Mouse (Mus musculus) spleen, postnatal 10 days (tissue): ENCODE data around the gene Tulp3.
"Not testable (repeated sequence)": the region's sequence is repeated elsewhere in the genome, so short reads cannot be mapped to it uniquely, and the experiment has no call there.

Experiments used
- DNase-seq, 2 experiments: peaks; one replicate each; pipeline ENCODE4 v3.0.0; 2021 to 2022; ENCODE audit warnings: low spot score in 2 of 2

Tulp3 gene

DNA sequence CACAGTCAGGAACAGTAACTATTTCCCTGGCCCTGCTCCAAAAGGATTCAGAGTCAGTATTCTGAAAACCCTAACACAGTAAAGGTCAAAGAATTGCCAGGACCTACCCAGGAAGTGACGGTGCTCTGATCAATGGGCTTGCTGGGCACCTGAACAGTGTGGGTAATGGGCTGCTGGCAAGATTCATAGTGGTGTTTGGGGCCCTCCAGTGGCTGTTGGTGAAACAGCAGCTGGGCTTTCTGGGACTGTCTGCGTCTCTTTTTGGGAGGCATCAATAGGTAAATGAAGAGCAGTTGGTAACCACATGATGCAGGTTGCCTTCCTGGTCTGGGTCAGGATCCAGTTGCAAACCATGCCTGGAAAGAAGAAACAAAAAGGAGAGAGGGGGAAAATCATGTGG is 3.3 kb upstream of the Tulp3 start:
- DNase-seq: peak; percentile 57 to 77

DNA sequence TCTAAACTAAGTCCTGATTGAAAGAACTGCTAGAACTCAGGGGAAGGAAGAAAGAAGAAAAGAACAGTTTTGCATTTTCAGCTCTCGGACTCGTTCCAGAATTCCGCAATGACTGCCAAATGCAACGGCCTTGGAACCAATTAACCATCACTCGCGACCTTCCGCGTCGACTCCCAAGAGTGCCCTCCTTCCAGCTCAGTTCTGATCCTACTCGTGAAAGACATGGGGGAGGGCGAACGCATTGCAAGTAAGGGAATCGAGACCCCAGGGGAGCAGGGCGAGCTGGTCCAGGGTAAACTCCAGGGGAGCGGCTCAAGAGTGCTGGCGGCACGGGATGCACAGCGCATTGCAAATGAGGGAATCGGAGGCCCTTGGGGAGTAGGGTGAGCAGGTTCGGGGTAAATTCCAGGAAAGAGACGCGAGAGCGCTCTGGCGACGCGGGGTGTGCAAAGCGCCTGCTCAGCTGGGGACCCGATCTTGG is 410 bp downstream of the Tulp3 start:
- DNase-seq: peak in 1 of 2 experiments; percentile 15

DNA sequence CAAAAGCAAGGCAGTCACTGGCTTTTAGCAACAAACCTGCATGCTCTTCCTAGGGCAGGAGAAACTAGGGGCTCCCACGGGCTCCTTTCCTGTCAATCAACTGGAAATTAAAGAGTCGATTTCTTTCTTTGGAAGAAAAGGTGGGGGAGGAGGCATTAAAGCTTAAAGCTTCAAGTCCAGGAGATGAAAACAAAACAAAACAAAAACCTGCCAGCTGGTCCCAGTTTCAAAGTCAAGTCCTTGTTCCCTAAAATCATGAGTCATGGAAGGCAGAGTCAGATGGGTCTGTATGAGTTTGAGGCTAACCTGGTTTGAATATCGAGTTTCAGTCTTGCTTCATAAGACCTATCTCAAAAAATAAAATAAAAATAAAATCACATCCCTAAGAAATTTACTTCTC is 1.5 kb downstream of the Tulp3 start:
- no peak for DNase-seq

DNA sequence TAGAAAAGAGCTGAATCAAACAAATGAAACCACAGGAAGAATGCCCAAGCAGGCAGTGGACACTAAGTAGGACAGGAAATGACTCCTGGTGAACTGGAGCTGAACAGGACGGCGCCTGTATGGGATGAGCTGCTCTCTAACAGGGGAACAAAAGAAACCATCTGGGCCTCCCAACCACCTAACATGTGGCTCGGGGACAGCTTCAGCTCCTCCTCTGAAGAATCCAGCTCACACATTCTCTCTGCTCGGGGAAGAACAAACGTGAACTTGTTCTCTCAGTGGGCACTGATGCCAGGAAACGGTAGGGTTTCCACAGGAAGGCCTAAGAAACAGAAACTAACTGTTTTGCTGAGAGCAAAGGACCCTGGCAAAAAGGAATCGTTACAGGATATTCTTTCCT is 5.9 kb downstream of the Tulp3 start:
- DNase-seq: no peak

DNA sequence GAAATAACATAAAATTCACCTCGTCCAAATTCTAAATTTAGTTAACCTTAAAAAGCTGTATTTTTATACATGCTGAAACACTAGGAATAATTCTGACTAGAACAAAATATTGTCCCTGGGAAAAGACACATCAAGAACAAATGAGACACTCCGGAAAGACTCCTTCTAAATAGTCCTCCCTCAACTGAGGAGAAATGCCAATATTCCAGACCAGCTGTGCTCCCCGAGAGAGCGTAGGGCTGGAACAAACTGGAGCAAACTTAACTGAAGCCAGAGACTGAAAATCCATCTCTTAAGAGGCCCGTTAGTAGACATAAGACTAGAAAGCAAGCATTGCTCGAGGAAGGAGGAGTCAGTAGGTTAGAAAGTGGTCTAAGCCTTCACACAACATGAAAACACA is 8.9 kb downstream of the Tulp3 start:
- DNase-seq: no peak

DNA sequence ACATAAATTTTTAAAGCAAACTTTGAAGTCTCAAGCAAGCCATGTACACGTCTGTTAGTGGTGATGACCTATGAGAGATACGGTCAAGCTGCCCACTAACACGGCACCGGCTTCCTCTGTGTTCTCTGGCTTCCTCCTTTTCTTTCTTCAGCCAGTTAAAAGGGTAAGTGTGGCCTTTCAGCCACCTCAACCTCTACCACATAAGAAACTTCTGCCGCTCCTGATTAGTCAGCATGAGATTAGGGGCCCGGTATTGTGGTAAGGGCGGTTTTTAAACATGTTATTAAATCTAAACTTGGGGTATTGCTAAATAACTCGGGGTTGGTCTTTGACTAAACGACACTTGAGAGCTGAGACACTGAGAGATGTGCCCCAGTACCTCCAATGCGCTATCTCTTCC is 10.0 kb downstream of the Tulp3 start:
- DNase-seq: no peak

DNA sequence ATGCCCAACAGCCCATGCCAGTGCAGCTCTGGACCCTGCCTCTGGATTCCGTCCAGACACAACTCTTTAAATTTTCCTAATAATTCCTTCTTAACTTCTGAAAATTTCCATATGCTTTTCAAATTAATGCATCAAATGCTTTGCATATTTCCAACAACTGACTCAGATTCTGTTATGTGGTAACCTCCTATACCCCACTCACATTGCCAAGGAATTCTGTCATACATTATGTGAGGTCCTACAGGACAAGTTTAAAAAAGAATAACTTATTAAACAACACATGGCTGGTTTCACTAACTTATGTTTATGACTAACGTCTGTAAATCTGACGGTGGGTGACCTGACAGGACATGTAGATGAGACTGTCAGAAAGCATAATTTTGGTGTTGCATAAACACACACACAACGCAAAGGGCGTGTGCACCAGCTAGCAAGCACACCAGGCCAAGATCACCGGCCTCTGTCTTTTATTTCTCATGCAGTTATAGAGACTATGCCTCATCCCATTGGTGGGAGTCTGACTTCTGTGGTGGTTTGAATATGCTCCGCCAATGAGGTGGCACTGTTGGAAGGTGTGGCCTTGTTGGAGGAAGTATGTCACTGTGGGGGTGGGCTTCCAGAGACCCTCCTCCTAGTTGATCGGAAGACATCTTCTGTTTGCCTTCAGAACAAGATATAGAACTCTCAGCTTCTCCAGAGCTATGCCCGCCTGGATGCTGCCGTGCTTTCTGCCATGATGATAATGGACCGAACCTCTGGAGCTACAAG is 13.5 kb downstream of the Tulp3 start:
- no peak for DNase-seq

DNA sequence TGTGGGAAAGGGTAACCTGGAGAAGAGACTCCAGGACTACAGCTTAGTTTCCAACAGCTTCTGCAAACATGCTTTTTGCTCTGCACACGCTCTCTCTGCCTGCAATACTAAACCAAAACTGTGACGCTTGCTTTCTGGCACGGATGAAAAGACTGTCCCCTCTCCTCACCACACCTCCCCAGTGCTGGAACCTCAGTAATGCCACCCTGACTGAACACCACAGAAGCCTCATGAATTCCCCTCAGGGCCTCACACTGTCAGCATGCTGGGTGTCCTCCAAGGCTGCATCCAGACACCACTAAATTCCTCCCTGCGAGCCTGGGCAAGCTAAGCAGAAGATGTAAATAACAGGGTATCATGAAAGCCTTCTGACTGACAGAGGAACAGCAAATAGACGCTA is 16.8 kb downstream of the Tulp3 start:
- DNase-seq: no peak

DNA sequence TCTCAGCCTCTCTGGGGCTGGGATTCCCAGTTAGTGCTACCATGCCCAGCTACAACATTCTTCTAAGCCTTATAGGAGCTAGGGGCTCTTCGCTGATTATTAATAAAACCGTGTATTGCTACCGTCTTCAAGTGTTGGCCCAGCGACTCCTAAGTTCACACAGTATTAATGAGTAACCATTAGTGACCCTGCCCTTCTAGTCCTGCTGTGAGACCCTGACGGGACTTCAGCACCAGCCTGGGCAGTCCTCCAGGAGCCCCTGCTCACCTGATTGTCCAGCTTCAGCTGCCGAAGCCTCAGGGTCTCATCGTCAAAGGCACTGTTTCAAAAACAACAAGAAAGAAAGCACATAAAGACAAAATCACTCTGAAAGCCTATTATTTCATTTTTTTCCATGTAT is 18.2 kb downstream of the Tulp3 start:
- no peak for DNase-seq

DNA sequence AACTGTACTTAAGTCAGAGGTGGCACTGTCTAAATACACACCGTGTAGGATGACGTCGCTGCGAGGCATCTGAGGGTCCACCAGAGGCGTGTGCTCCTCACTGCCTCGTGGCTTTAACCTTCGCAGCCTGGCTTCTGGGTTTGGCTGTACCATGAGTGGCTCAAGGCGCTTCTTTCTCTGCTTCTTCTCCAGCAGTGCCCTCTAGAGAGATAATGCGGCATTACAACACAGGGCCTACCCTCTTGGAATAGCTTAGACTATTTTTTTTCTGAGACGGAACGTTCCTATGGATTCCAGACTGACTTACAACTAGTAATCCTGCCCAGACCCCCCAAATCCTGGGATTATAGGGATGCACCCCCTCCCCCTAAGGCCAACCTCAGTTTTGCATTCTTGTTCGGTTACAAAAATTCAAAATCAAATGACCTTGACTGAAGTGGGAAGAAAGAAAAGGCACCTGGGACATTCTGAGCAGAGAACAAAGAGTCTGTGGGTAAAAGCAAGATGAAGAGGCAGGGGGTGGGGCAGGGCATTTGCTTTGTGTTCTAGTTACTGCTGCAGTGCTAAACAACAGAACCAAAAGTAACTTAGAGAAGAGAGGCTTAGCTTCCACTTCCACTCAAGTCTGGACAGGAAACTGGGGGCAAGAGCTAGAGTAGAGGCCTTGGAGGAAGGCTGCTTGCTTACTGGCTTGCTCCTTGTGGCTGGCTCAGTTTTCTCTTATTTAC is 21.1 kb downstream of the Tulp3 start:
- peak in 1 of 2 experiments; percentile 76 for DNase-seq

DNA sequence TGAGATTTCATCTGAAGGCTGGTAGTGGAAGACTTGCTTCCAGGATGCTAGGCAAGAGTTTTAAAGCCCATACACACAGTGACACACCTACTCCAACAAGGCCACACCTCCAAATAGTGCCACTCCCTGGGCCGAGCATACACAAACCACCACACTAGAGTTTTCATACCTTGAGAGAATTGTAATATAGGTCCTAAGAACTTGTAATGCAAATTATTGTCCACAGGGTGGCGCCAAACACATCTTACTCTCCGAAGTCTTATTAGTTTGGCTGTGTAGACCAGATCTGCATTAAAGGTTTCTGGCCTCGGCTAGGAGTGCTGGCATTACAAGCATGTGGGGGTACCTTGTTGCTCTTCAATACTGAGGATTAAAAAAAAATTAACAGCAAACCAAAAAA is 37.3 kb downstream of the Tulp3 start:
- peak; percentile 16 to 63 for DNase-seq

DNA sequence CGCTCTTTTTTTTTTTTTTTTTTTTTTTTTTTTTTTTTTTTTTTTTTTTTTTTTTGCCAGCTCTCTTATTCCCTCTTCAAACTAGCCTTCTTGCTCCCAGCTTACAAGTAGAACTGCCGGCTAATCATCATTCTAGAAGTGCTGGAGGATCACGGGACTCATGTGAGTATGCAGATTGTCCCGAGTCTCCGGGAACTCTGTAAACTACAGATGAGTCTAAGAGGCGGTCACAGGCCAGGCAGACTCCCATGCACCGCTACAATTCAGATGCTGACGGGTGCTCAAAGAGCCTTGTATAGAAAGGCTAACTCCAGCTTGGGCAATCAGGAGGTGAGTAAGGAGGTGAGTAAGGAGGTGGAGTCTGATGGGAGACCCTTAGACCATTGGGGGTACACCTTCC is 40.1 kb downstream of the Tulp3 start:
- DNase-seq: no peak

DNA sequence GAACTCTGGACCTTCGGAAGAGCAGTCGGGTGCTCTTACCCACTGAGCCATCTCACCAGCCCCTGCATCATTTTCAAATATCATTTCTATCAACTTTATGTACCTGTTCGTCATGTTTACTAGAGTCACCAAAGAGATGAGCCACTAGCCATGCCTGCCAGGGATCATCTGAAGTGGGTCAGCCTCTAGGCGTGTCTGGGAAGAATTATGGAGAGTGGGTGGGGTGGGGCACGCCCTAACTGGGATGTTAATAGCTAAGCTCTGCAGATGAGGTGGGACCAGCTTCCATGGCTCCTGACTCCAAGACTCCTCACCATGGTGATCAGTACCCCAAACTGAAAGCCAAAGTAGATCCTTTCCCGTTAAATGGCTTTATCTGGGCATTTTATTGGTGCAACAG is 40.9 kb downstream of the Tulp3 start:
- no peak for DNase-seq

DNA sequence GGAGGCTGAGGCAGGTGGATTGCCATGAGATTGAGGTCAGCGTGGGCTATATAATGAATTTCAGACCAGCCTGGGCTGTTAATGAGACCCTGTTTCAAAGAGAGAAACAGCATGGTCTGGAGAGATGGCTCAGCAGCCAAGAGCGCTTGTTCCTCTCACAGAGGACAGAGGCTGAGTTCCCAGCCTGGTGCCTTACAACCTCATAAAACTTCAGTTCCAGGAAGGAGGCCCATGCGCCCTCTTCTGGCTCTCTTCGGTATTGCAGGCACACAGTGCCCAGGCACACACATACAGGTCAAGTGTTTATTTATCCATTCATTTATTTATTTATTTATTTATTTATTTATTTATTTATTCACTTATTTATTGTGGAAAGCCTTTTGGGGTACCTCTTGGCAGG is 47.3 kb downstream of the Tulp3 start:
- DNase-seq: peak; percentile 30 to 67

DNA sequence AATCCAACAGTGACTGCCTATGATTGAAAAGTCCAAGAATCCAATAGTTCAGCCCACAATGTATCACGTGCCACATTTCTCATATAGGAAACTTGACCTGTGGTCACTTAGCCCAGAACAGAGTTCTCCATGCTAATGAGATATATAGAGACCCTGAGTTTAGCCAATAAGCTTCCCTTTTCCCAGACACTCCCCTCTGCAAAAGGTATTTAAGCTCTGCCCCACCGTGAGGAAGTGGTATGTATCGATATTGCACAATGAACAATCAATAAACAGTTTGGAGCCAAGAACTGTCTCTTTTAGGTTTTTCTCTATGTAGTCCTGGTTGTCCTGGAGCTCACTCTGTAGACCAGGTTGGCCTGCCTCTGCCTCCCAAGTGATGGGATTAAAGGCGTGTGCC is 50.9 kb downstream of the Tulp3 start:
- DNase-seq: no peak

DNA sequence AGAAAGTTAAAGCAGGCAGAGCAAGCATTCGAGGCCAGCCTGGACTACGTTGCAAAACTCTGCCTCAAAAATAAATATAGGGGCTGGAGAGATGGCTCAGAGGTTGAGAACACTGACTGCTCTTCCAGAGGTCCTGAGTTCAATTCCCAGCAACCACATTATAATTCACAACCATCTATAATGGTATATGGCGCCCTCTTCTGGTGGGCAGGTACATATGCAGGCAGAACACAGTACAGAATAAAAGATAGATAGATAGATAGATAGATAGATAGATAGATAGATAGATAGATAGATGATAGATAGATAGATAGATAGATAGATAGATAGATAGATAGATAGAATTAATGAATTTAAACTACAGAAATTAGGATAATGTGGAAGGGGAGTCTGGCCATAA is 53.0 kb downstream of the Tulp3 start:
- not testable (repeated sequence) for DNase-seq

DNA sequence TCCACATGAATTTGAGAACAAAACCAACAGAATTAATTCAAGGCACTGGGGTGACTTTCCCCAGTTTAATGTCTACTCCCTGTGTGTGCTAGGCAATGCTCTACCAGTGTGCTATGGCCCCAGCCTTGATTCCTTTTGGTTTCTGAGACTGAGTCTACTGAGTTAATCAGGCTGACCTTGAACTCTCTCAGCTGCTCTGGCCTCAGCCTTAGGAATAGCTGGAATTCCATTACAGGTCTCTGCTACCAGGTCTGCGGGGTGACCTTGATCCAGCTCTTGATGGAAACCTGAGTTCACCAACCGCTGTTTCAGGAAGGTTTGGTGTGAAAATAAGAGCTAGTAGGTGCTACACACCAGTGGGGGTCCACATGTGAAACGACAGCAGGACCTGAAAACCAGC is 53.8 kb downstream of the Tulp3 start:
- no peak for DNase-seq

DNA sequence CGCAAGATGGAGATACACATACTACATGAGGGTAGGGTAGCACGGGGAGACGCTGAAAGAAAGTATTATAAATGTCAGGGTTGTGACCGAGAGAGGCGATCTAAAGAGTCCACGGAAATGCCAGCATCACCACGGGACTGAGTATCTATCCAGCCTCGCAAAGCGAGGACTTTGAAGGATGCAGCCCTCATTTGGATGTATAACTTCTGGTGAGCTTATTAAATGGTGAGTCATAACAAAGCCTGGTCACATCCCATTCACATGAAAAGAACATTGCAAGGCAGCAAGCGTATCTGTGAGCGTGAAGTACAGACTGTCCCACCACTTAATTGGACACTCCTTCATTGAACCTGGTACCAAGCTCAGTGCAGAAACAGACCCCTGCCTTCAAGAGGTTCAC is 54.2 kb downstream of the Tulp3 start:
- DNase-seq: no peak

DNA sequence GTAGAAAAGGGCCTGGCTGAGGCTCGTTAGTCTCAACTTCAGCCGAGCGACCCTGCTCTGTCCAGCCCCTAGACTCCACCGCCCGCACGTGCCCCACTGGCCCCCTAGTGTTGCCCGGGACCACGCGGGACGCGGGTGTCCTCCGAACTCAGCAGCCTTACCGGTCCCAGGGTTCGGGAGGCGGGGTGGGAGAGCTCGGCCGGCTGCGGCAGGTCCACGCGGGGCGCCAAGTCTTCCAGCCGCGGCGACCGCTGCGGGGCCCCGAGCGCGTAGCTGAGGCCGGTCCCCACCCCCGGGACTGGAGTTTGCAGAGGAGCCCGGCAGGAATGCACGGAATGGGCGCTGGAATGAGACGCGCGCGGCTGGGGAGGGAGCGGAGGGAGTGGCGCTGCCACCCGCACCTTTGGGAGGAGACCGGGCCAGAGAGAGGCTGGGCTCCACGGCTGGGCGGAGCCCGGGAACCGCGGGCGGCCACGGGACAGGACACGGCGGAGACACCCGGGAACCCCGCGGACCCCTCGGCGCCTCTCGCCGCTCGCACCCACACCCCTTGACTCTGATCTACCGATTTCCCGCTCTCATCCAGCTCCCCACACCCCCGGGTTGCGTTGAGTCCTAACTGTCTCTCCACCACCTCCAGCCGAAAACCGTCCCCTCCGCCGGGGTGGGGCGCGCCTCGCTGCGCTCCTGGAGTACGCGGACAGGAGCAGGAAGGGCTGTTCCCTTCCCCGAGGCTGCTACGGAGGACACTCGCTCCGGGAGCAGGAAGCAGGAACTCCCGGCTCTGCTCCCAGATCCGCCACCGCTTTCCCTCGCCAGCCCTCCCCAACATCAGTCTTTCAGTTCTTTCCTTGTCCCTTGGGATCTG is 55.3 kb downstream of the Tulp3 start, which contains the start of gene Tead4:
Tead4 (minus strand) TSS at position 690 of the 868 bp plus-strand sequence.
- peak in 1 of 2 experiments; percentile 24 for DNase-seq

DNA sequence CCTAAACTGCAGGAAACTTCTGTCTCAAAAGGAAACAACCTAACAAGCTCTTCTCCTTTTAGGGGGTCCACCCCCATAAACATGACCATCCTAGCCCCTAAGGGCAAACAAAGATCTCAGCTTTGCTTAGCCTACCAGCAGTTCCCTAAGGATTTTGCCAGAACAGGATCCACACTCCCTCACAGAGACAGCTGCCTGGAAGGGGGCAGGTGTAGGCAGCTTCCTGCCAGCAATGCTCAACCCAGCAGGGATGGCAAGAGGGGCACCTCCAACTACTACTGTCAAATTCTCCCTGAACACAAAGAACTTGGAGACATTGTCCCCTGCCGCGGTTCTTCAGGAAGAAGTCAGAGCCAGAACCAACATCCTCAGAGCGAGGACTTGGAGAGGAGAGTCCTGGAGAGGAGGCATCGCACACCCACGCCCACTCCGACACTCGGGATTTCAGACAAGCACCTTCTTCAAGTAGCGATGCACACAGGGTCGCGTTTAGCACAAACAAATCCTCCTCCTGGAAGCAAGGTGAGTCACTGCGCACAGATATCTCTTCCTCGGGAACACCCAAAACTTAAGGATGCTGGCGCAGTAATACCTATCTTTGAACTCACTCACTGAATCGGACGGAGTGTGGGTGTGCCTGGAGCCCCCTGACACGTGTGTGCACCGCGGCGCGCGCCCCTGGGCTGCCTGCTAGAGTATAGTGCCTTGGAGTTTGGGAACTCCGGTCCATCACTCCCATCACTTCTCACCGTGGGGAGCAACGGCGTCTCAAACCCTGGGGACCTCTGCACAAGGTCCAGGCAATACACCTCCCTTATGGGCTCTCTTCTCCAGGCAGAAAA is 56.1 kb downstream of the Tulp3 start:
- no peak for DNase-seq

DNA sequence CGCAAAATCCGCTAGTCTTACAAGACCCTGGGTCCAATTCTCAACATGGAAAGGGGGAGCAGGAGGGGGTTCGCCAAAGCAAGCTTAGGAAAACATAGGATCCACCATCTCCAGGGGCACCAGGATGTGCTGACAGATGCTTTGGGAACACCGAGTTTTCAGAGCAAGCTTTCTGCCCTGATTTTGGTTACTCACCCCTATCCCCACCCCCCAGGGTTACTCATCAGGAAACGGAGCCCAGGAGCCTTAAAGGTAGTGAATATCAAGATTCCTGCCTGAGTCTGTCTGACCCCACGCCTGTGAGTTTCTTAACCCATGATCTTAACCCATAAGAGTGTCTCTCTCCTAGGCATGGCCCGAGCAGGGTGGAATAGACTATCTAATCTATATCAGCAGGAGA is 57.4 kb downstream of the Tulp3 start:
- DNase-seq: no peak
